Mouse (Mus musculus): ENCODE measurements around the gene S100a11. TPM values are rescaled to one million over a fixed set of nuclear protein-coding genes. Genes with fewer than 3 reads are reported as not detected.
A peak's percentile ranks its signal among the peaks of the same experiment; 100 is the strongest.

Gene S100a11
- polyA plus RNA-seq, 1 experiment from 2014 or later, result 351 TPM

- Histone ChIP-seq H3K4me1 (ENCODE audit: control insufficient read depth, insufficient read depth, low read length) (no peaks in the 10 kb centered on the region), H3K9ac (ENCODE audit: low read length) (no peak overlapping the region), H3K9me3 (ENCODE audit: control insufficient read depth, low read length) (no peaks in the 10 kb centered on the region), H3K27me3 (ENCODE audit: control insufficient read depth, insufficient read depth, low read length) (no peaks in the 10 kb centered on the region), H3K4me3 (ENCODE audit: low read depth, low read length) (no peak overlapping the region), H3K4me2 (no peak overlapping the region), H3K27ac (ENCODE audit: low read depth, low read length) (no peak overlapping the region), H3K36me3 (ENCODE audit: control insufficient read depth, insufficient read depth, low read length) (no peaks in the 10 kb centered on the region)
- ATAC-seq (ENCODE audit: low FRiP score) (no peak), DNase-seq (ENCODE audit: low spot score, missing footprints) (no peak)
- WGBS, result 93% methylated on average over 3 of the region's 3 CpGs
These were observed 5.7 kb upstream of the S100a11 start for GRCm38 (mm10) chr3:93514628-93515027.

GRCm38 (mm10) chr3:93517343-93517742, 2.9 kb upstream of the S100a11 start:
- Histone ChIP-seq H3K4me3 (ENCODE audit: low read depth, low read length) (no peak overlapping the region), H3K4me2 (no peak overlapping the region), H3K9me3 (ENCODE audit: control insufficient read depth, low read length) (no peaks in the 10 kb centered on the region), H3K4me1 (ENCODE audit: control insufficient read depth, insufficient read depth, low read length) (no peaks in the 10 kb centered on the region), H3K9ac (ENCODE audit: low read length) (no peak overlapping the region), H3K36me3 (ENCODE audit: control insufficient read depth, insufficient read depth, low read length) (no peaks in the 10 kb centered on the region), H3K27ac (ENCODE audit: low read depth, low read length) (no peak overlapping the region), H3K27me3 (ENCODE audit: control insufficient read depth, insufficient read depth, low read length) (no peaks in the 10 kb centered on the region)
- 94% methylated on average over 2 of the region's 2 CpGs for WGBS
- DNase-seq (ENCODE audit: low spot score, missing footprints) (no peak), ATAC-seq (ENCODE audit: low FRiP score) (no peak)

- H3K9me3 ChIP-seq (ENCODE audit: control insufficient read depth, low read length), result no peaks in the 10 kb centered on the region
- ATAC-seq (ENCODE audit: low FRiP score) (peak; percentile 50), DNase-seq (ENCODE audit: low spot score, missing footprints) (no peak)
- no peaks in the 10 kb centered on the region for H3K27me3 ChIP-seq (ENCODE audit: control insufficient read depth, insufficient read depth, low read length)
- H3K4me2 ChIP-seq, result peak overlapping the region; percentile 72
- H3K36me3 ChIP-seq (ENCODE audit: control insufficient read depth, insufficient read depth, low read length), result no peaks in the 10 kb centered on the region
- no peak overlapping the region for H3K27ac ChIP-seq (ENCODE audit: low read depth, low read length)
- H3K4me1 ChIP-seq (ENCODE audit: control insufficient read depth, insufficient read depth, low read length), result no peaks in the 10 kb centered on the region
- H3K4me3 ChIP-seq (ENCODE audit: low read depth, low read length), result no peak overlapping the region; the same call in 1 of the 2 replicates
- H3K9ac ChIP-seq (ENCODE audit: low read length), result no peak overlapping the region
- WGBS, result 54% methylated on average over 5 of the region's 5 CpGs
These were observed 395 bp upstream of the S100a11 start for GRCm38 (mm10) chr3:93519856-93520329.

- DNase-seq (ENCODE audit: low spot score, missing footprints), result no peak
- no peak overlapping the region for H3K4me2 ChIP-seq
These were observed 1.3 kb downstream of the S100a11 start for GRCm38 (mm10) chr3:93521462-93522057.

GRCm38 (mm10) chr3:93522611-93523010, 2.3 kb downstream of the S100a11 start:
- no peak overlapping the region for H3K4me3 ChIP-seq (ENCODE audit: low read depth, low read length)
- no peaks in the 10 kb centered on the region for H3K9me3 ChIP-seq (ENCODE audit: control insufficient read depth, low read length)
- no peak overlapping the region for H3K27ac ChIP-seq (ENCODE audit: low read depth, low read length)
- H3K36me3 ChIP-seq (ENCODE audit: control insufficient read depth, insufficient read depth, low read length), result no peaks in the 10 kb centered on the region
- no peaks in the 10 kb centered on the region for H3K4me1 ChIP-seq (ENCODE audit: control insufficient read depth, insufficient read depth, low read length)
- no peak for ATAC-seq (ENCODE audit: low FRiP score)
- no peak overlapping the region for H3K9ac ChIP-seq (ENCODE audit: low read length)
- 39% methylated on average over 7 of the region's 7 CpGs for WGBS
- H3K4me2 ChIP-seq, result no peak overlapping the region
- DNase-seq (ENCODE audit: low spot score, missing footprints), result peak; percentile 93
- H3K27me3 ChIP-seq (ENCODE audit: control insufficient read depth, insufficient read depth, low read length), result no peaks in the 10 kb centered on the region

More at GRCm38 (mm10) chr3:93521462-93522057, 1.3 kb downstream of the S100a11 start:
- Histone ChIP-seq H3K27ac (ENCODE audit: low read depth, low read length) (no peak overlapping the region), H3K27me3 (ENCODE audit: control insufficient read depth, insufficient read depth, low read length) (no peaks in the 10 kb centered on the region), H3K9me3 (ENCODE audit: control insufficient read depth, low read length) (no peaks in the 10 kb centered on the region), H3K9ac (ENCODE audit: low read length) (no peak overlapping the region), H3K4me1 (ENCODE audit: control insufficient read depth, insufficient read depth, low read length) (no peaks in the 10 kb centered on the region), H3K4me3 (ENCODE audit: low read depth, low read length) (no peak overlapping the region), H3K36me3 (ENCODE audit: control insufficient read depth, insufficient read depth, low read length) (no peaks in the 10 kb centered on the region)
- 85% methylated on average over 8 of the region's 8 CpGs for WGBS
- ATAC-seq (ENCODE audit: low FRiP score), result no peak

- no peaks in the 10 kb centered on the region for H3K4me1 ChIP-seq (ENCODE audit: control insufficient read depth, insufficient read depth, low read length)
- H3K27ac ChIP-seq (ENCODE audit: low read depth, low read length), result no peak overlapping the region
- no peaks in the 10 kb centered on the region for H3K9me3 ChIP-seq (ENCODE audit: control insufficient read depth, low read length)
- no peaks in the 10 kb centered on the region for H3K36me3 ChIP-seq (ENCODE audit: control insufficient read depth, insufficient read depth, low read length)
- ATAC-seq (ENCODE audit: low FRiP score) (no peak), DNase-seq (ENCODE audit: low spot score, missing footprints) (no peak)
- WGBS, result 89% methylated on average over 3 of the region's 3 CpGs
- H3K4me3 ChIP-seq (ENCODE audit: low read depth, low read length), result no peak overlapping the region
- no peaks in the 10 kb centered on the region for H3K27me3 ChIP-seq (ENCODE audit: control insufficient read depth, insufficient read depth, low read length)
- no peak overlapping the region for H3K9ac ChIP-seq (ENCODE audit: low read length)
- H3K4me2 ChIP-seq, result no peak overlapping the region
These were observed 7.0 kb downstream of the S100a11 start for GRCm38 (mm10) chr3:93527300-93527699.

- no peak overlapping the region for H3K27ac ChIP-seq (ENCODE audit: low read depth, low read length)
- H3K27me3 ChIP-seq (ENCODE audit: control insufficient read depth, insufficient read depth, low read length), result no peaks in the 10 kb centered on the region
- no peak overlapping the region for H3K9ac ChIP-seq (ENCODE audit: low read length)
- H3K36me3 ChIP-seq (ENCODE audit: control insufficient read depth, insufficient read depth, low read length), result no peaks in the 10 kb centered on the region
- WGBS, result 89% methylated on average over 5 of the region's 5 CpGs
- DNase-seq (ENCODE audit: low spot score, missing footprints), result no peak
- H3K4me1 ChIP-seq (ENCODE audit: control insufficient read depth, insufficient read depth, low read length), result no peaks in the 10 kb centered on the region
- ATAC-seq (ENCODE audit: low FRiP score), result no peak
- no peaks in the 10 kb centered on the region for H3K9me3 ChIP-seq (ENCODE audit: control insufficient read depth, low read length)
- no peak overlapping the region for H3K4me3 ChIP-seq (ENCODE audit: low read depth, low read length)
- no peak overlapping the region for H3K4me2 ChIP-seq
These were observed 8.5 kb downstream of the S100a11 start for GRCm38 (mm10) chr3:93528807-93529206.

GRCm38 (mm10) chr3:93537068-93537576, 16.8 kb downstream of the S100a11 start:
- H3K4me1 ChIP-seq (ENCODE audit: control insufficient read depth, insufficient read depth, low read length), result no peaks in the 10 kb centered on the region
- H3K27me3 ChIP-seq (ENCODE audit: control insufficient read depth, insufficient read depth, low read length), result no peaks in the 10 kb centered on the region
- no peak overlapping the region for H3K4me3 ChIP-seq (ENCODE audit: low read depth, low read length)
- ATAC-seq (ENCODE audit: low FRiP score) (peak; percentile 54; the same call in 1 of the 2 replicates), DNase-seq (ENCODE audit: low spot score, missing footprints) (no peak)
- no peaks in the 10 kb centered on the region for H3K36me3 ChIP-seq (ENCODE audit: control insufficient read depth, insufficient read depth, low read length)
- WGBS, result 47% methylated on average over 2 of the region's 2 CpGs
- H3K27ac ChIP-seq (ENCODE audit: low read depth, low read length), result no peak overlapping the region
- H3K9me3 ChIP-seq (ENCODE audit: control insufficient read depth, low read length), result no peaks in the 10 kb centered on the region
- H3K9ac ChIP-seq (ENCODE audit: low read length), result no peak overlapping the region
- H3K4me2 ChIP-seq, result no peak overlapping the region

- Histone ChIP-seq H3K27me3 (ENCODE audit: control insufficient read depth, insufficient read depth, low read length) (no peaks in the 10 kb centered on the region), H3K4me1 (ENCODE audit: control insufficient read depth, insufficient read depth, low read length) (no peaks in the 10 kb centered on the region), H3K9ac (ENCODE audit: low read length) (no peak overlapping the region), H3K9me3 (ENCODE audit: control insufficient read depth, low read length) (no peaks in the 10 kb centered on the region), H3K27ac (ENCODE audit: low read depth, low read length) (no peak overlapping the region), H3K36me3 (ENCODE audit: control insufficient read depth, insufficient read depth, low read length) (no peaks in the 10 kb centered on the region), H3K4me2 (no peak overlapping the region), H3K4me3 (ENCODE audit: low read depth, low read length) (no peak overlapping the region)
- no peak for DNase-seq (ENCODE audit: low spot score, missing footprints)
- 84% methylated on average over 2 of the region's 2 CpGs for WGBS
- ATAC-seq (ENCODE audit: low FRiP score), result no peak
These were observed 18.2 kb downstream of the S100a11 start for GRCm38 (mm10) chr3:93538486-93538885.

Data from midbrain, embryonic 11.5 days (tissue).